Mouse (Mus musculus) B cell, adult 62 days (primary cell): ENCODE measurements around the gene Gm11273. TPM values are rescaled to one million over a fixed set of nuclear protein-coding genes. Genes with fewer than 3 reads are reported as not detected.

ENCODE experiments used
- total RNA-seq: library from RNA; stranded (reverse); gene quantifications from 4 replicates; pipeline ENCODE4 v1.2.4, GENCODE M21; 2023

The Gm11273 gene
- total RNA-seq = 10.4 to 24.0 TPM (median 18.4 TPM) in 4 replicates

DNA sequence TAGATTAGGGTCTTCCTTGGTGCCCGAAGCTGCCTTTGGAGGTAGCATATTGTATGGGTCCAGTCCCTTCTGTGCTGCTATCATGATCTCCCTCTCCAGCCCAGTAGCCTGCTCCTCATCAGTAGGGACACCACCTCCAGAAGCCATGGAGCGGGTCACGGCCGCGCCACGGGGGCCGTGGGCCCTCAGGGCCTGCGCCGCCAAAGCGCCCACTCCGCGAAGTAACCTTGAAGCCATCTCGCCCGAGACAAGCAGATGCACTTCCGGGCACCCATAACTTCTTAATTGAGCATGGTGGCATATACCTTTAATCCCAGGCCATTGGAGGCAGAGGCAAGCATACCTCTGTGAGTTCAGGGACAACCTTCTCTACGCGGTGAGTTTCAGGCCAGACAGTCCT lies at the start of gene Gm11273:
Gene Gm11273, minus strand, starts transcription at position 237 of the 400 bp plus-strand sequence.

DNA sequence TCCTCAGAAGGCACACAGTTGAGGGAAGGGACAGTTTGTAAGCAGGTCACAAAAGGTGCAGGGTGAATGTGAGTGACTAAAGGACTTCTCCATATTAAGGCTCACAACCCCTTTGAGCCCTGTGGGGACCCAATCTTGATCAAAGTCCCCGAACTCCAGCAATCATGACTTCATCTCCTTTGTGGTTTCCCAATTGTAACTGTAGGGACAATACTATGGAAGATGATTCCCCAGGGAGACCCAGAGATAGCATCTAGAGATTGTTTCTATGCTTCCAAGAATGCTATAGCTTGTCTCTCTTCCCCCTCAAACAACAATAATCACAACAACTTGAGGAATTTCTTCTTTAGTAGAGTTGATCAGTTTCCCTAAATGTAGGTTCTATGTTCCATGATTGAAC lies 41.5 kb upstream of the Gm11273 start, which contains the start of gene Olfr1366:
Gene Olfr1366, minus strand, starts transcription at position 101 of the 400 bp plus-strand sequence.

DNA sequence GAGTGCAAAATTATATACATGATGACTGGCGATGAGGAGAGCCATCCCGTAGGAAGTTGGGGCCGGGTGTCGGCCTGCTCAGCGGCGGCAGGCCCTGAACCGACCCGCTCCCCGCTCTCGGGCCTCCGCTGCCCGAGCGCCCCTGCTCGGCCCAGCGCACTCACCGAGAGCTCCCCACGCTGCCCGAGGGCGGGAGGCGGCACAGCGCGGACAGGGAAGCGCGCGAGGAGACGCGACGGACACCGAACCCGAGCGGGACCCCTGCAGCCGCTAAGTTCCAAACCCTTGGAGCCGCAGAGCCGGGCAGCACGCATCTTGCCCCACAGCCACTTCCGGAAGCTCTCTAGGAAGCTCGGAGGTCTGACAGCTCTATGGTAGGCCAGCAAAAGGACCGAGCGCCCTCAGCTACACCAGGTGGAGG lies 29.6 kb upstream of the Gm11273 start, which contains the start of gene Zkscan8:
Gene Zkscan8, minus strand, starts transcription at position 340 of the 421 bp plus-strand sequence.

DNA sequence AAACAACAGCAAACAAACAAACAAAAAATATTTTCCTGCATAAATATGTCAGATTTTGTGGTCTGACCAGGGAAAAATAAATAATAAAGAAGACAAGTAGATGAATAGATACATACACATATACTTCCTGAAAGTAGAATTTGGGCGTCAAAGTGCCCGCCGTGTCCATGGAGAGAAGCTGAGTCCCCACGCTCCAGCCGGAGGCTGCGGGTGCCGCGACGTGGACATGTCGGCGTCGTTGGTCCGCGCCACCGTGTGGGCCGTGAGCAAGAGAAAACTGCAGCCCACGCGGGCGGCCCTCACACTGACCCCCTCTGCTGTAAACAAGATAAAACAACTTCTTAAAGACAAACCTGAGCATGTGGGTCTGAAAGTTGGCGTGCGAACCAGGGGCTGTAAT lies 6.1 kb downstream of the Gm11273 start, which contains the start of gene AK157302:
Gene AK157302, plus strand, starts transcription at position 144 of the 400 bp plus-strand sequence.

DNA sequence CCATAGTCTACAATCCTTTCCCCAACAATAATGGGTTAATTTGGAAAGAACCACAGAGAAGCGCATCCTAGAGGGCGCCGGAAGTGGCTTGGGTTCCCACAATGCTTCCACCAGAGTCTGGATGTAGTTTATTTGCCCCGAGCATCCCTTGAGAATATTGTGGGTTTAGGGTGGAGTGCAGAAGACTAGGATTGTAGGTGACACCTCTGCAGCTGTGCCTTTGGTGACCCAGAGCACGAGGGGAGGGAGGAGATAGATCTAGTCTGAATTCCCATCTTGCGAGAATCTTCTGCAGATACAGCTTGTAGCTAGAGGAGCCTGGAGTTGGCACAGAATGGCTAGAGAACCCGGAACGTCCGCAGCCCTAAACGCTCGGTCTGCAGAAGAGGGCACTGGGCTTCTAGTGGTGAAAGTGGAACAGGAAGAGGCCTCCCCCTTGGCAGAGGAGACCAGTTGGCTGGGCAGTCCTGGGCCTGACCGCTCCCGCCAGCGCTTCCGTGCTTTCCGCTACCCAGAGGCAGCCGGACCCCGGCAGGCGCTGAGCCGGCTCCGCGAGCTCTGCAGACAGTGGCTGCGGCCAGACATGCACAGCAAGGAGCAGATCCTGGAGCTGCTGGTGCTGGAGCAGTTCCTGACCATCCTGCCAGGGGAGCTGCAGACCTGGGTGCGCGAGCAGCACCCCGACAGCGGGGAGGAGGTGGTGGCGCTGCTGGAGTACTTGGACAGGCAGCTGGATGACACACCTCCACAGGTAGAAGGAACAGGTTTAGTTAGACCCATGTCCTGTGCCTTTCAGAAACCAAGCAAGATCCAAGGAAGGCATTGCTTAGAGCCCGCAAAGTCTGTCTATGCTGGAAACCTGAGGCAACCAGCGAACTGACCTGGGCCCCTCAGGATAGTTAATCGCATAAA lies 22.2 kb downstream of the Gm11273 start, which contains the start of the genes Zkscan4 and Gm10065:
Gene Zkscan4, plus strand, starts transcription at position 149 of the 912 bp plus-strand sequence.
Gene Gm10065, minus strand, starts transcription at position 683 of the 912 bp plus-strand sequence.

DNA sequence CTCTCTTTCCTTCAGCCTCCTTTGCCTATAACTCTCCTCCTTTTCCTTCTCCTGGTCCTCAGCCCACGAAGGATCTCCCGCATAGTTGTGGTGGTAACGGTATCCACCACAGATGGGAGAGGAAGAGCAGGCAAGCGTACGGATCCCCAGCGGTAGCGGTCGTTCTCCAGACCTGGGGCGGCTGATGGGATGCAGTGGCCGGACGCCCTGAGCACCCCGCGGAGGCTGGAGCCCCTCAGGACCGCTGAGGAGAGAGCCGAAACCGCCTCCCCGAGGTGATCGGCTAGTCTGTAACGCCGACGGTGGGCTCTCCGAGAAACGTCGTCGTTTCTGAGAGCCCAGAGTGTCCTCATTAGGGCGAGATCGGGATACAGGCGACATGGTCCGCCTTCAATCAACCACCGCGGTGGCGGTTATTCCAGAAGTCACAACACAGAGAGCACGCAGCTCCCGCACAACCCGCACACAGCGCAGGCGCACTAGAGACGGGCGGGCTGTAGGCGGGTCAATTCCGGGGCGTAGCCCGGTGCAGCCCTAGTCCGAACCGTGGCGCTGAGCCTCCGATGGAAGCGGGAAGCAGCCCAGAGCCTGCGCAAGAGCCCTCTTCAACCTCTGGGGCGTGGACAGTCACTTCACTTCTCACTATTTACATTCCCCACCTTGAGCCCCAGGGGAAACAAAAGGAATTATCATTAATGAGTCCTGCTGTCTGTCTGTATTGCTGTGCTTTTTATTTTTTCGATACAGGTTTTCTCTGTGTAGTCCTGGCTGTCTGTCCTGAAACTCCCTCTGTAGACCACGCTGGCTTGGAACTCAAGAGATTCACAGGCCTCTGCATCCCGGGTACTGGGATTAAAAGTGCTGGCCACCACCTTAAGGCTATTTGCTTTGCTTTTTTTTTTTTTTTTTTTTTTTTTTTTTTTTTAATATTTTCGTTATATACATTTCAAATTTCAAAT lies 32.9 kb downstream of the Gm11273 start, which contains the start of gene Nkapl:
Gene Nkapl, minus strand, starts transcription at position 449 of the 959 bp plus-strand sequence.

DNA sequence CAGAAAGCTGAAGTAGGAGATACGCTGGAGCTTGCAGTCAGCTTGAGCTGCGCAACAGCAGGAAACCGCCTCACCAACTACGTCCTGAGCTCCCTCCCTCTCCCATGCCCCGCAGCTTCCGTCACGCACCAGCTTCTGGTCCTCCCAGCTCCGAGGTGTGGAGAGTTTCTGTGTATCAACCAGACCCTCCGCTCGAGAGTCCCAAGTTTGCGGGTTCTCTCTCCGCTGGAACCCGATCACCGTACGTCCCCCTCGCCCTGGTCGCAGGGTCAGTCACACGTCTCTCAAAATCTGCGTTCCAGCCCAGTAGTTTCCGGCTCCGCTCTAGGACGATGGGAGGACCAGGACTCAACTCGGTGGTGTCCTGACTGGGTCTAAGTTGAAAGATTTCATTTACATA lies 47.8 kb downstream of the Gm11273 start, which contains the start of gene Zscan26:
Gene Zscan26, minus strand, starts transcription at position 282 of the 400 bp plus-strand sequence.

Other genes with a start within 250 kb of the Gm11273 start
- gene Gpx5, start 208.7 kb downstream of the Gm11273 start, total RNA-seq = not detected in 4 replicates
- gene Gpx6, start 189.3 kb downstream of the Gm11273 start, total RNA-seq = not detected in 4 replicates
- not detected in 4 replicates for gene Olfr1367, start 154.5 kb downstream of the Gm11273 start, total RNA-seq
- gene Zscan12, start 138.6 kb downstream of the Gm11273 start, total RNA-seq = 0.75 to 1.9 TPM (median 1.4 TPM) in 4 replicates
- gene Zkscan3, start 98.7 kb downstream of the Gm11273 start, total RNA-seq = 49.3 to 57.9 TPM (median 53.2 TPM) in 4 replicates
- gene Pgbd1, start 60.4 kb downstream of the Gm11273 start, total RNA-seq = 0.36 to 0.76 TPM (median 0.46 TPM) in 3 of 4 replicates, not detected in the other
- gene Zscan26, start 47.7 kb downstream of the Gm11273 start, total RNA-seq = 36.6 to 38.1 TPM (median 37.6 TPM) in 4 replicates
- gene Nkapl, start 32.9 kb downstream of the Gm11273 start, total RNA-seq = not detected in 4 replicates
- gene Zkscan4, start 22.5 kb downstream of the Gm11273 start, total RNA-seq = not detected in 4 replicates
- gene Gm10065, start 22.0 kb downstream of the Gm11273 start, total RNA-seq = not detected in 4 replicates
- gene AK157302, start 6.2 kb downstream of the Gm11273 start, total RNA-seq = 6.7 to 8.4 TPM (median 7.2 TPM) in 4 replicates
- gene Zkscan8, start 29.7 kb upstream of the Gm11273 start, total RNA-seq = 7.7 to 11.4 TPM (median 10.3 TPM) in 4 replicates
- gene Olfr1366, start 41.4 kb upstream of the Gm11273 start, total RNA-seq = not detected in 4 replicates
- gene Olfr1535, start 58.5 kb upstream of the Gm11273 start, total RNA-seq = not detected in 4 replicates
- not detected in 4 replicates for gene Olfr1364, start 80.3 kb upstream of the Gm11273 start, total RNA-seq
- gene Olfr1362, start 112.6 kb upstream of the Gm11273 start, total RNA-seq = not detected in 4 replicates
- not detected in 4 replicates for gene Olfr11, start 141.1 kb upstream of the Gm11273 start, total RNA-seq
- not detected in 4 replicates for gene Olfr1361, start 162.0 kb upstream of the Gm11273 start, total RNA-seq
- not detected in 4 replicates for gene Olfr1360, start 176.0 kb upstream of the Gm11273 start, total RNA-seq
- gene Olfr1359, start 196.7 kb upstream of the Gm11273 start, total RNA-seq = not detected in 4 replicates
- 60.5 to 95.6 TPM (median 91.5 TPM) in 4 replicates for gene Hist1h2bl, start 214.7 kb upstream of the Gm11273 start, total RNA-seq
- 86.2 to 128 TPM (median 105 TPM) in 4 replicates for gene Hist1h2ai, start 215.0 kb upstream of the Gm11273 start, total RNA-seq
- 124 to 146 TPM (median 132 TPM) in 4 replicates for gene Hist1h3h, start 216.2 kb upstream of the Gm11273 start, total RNA-seq
- 7.8 to 14.0 TPM (median 11.2 TPM) in 4 replicates for gene Hist1h2bm, start 220.6 kb upstream of the Gm11273 start, total RNA-seq
- gene Hist1h4j, start 233.6 kb upstream of the Gm11273 start, total RNA-seq = 13.5 to 16.8 TPM (median 15.9 TPM) in 4 replicates
- 235 to 385 TPM (median 353 TPM) in 4 replicates for gene Hist1h4k, start 249.1 kb upstream of the Gm11273 start, total RNA-seq